Mouse (Mus musculus) layer of hippocampus, adult 11-12 months (tissue): ENCODE results near the gene Prol1.
"Not testable (repeated sequence)": the region's sequence is repeated elsewhere in the genome, so short reads cannot be mapped to it uniquely, and the experiment has no call there.

Experiments
- DNase-seq: peaks from one replicate; pipeline ENCODE4 v3.0.0; 2022; ENCODE audit warnings: low spot score

The Prol1 gene

DNA sequence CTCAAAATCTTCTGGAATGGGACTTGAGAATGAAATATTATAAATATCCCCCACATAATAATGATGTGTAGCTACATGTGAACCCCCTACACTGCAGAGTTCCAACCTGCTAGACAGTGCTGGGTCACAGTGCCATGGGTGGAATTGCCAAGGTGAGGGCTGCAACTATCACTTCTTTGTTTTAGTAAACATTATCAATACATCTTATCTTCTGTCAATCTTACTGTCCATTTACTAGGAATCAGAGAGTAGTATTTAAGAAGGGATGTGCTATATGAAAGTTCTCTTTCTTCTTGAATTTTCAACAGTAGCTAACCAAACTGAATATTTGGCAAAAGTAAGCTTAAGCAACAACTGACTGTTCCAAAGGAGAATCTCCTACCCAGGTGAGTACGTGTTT lies at the start of gene Prol1:
Gene Prol1, plus strand, starts transcription at position 301 of the 400 bp plus-strand sequence.
- no peak for DNase-seq

DNA sequence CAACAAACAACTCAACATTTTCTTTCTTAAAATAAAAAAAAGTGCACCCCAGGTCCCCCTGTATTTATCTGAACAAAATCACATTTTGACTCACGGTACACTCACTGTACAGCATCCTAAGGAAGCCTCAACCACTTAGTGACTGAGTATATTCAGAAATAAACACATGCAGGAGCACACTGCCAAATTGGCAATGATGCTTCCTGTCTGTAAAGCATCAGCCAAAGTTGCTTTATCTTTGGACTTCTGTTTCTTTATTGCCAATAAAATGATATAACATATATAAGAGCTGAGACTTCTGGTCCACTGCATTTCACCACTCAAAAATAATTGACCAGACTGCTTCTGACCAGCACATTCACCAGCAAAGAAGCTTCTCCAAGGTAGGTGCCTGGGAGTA lies 48.5 kb upstream of the Prol1 start, which contains the start of gene Gm7714:
Gene Gm7714, plus strand, starts transcription at position 301 of the 400 bp plus-strand sequence.
- DNase-seq, result no peak

DNA sequence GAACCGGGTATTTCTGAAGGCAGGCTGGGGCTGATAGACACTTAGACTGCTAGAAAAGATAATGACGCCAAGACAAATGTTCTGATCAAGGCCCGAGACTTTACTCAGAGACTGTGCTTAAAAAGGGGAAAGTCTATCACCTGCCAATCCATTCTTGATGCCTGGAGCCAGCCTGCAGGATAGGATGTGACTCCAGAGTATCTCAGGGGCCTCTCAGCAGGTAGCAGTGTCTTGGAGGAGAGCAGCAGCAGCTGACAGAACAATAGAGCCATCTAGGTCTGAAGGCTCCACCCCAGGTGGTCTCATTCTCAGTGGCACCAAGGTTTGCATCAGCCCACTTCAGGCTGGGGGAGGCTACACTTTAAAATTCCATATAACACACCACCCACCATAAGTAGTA lies 5.8 kb upstream of the Prol1 start:
- not testable (repeated sequence) for DNase-seq

DNA sequence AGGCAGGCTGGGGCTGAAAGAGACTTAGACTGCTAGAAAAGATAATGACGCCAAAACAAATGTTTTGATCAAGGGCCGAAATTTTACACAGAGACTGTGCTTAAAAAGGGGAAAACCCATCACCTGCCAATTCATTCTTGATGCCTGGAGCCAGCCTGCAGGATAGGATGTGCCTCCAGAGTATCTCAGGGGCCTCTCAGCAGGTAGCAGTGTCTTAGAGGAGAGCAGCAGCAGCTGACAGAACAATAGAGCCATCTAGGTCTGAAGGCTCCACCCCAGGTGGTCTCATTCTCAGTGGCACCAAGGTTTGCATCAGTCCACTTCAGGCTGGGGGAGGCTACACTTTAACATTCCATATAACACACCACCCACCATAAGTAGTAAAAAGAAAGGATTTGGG lies 31.4 kb downstream of the Prol1 start:
- DNase-seq, result not testable (repeated sequence)

DNA sequence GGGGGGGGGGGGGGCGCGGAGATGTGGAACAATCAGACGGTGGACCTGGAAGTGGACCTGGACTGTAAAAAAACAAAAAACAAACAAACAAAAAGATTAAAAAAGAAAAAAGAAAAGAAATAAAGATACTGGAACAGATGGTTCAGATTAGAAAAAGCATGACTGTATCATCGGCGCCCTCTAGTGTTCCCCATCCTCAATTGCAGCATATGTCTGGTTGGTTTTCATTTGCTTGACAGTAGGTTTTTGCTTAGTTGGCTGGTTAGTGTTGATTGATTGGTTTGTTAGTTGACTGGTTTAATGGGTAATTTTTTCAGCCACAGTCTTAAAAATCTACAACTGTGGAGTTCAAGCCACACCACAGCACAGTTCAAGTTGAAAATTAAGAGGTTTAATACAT lies 47.7 kb downstream of the Prol1 start:
- DNase-seq, result peak; percentile 67

DNA sequence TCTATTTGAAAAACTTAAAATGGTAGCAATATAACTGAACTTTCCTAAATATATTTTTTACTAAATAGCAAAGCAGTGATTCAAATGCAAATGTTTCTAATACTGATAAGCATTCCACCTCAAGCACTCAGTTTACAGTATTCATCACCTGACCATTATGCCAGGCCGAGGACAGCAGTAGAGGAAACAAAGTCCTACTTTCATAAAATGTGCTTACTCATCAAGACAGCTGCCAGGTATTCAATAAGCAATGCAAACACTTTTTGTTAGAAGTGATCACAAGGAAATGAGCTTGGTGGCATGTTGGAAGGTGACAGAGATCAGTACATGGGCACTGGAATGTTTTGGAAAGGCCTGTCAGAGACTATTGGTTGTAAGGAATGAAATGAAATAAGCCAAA lies 49.8 kb downstream of the Prol1 start:
- DNase-seq, result no peak

DNA sequence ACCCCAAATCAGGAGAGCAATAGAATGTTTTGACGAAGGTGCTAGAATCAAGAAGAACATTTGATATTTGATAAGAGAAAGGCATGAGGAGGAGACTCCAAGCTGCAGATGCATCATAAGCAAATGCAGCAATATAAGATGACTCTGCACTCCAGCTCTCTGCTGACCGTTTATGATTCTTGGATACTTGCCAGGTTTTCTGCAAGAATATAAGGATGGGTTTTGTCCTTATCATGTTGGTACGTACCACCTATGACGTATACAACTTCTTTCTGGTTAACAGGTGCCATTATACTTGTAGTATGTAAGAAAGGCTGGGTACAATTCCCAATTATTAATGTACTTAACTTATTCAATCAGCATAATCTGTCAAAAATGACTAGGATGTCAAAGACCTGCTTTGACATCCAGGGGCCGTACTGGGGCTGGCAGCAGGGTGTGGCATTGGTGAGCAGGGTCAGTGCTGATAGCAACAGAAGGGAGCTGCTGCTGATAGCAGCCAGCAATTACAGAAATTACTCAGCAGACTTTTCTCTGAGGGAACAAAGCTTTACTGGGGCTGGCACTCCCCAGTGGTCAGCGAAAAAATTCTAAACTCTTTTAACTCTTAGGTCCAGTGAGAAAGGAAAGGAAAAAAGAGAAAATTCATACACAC lies 53.6 kb downstream of the Prol1 start:
- DNase-seq, result no peak

DNA sequence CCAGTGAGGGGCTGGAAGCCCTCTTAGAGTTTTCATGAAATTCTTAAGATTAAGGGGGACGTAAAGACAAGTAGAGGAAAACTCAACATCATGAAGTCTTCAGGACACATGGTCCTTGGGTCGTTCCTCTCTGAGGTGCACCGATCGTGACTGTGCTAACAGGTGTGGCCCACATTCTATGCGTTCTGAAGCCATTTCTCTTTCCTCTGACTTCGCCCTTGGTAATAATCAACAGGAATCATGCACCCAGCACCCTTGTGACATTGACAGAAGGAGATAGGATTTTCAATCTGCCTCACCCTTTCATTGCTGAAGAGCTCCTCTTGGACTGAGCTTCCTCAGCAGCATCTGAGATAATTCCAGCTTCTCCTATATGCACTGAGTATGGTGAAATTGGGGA lies 55.5 kb downstream of the Prol1 start:
- DNase-seq, result no peak

DNA sequence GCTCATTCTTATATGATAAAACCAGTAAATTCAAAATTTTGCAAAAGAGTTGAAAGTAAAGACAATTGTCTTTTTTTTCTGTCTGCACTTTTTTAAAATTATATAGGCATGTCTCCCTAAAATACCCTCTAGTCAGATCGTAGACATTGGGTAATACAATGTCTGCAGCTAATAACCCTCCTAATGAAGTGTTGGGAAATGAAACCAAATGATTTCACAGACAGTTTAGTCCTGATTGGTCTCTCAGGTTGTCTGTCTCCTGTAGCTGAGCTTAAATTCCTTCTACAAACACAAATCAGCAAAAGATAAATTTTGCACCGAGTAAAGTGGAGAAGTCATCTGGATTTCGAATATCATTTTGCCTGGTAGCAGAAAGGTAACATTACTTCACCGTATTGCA lies 58.7 kb downstream of the Prol1 start, which contains the start of gene Amtn:
Gene Amtn, plus strand, starts transcription at position 301 of the 400 bp plus-strand sequence.
- DNase-seq, result no peak
